Mouse (Mus musculus) liver, adult (tissue): ENCODE measurements around the gene Oxct1.

Experiments used
- GATA4 ChIP-seq: IDR thresholded peaks from 2 replicates; pipeline ENCODE4 v1.6.1; 2014; ENCODE audit warnings: mild to moderate bottlenecking, low read length; ENCODE audit not compliant: insufficient replicate concordance

Gene Oxct1

DNA sequence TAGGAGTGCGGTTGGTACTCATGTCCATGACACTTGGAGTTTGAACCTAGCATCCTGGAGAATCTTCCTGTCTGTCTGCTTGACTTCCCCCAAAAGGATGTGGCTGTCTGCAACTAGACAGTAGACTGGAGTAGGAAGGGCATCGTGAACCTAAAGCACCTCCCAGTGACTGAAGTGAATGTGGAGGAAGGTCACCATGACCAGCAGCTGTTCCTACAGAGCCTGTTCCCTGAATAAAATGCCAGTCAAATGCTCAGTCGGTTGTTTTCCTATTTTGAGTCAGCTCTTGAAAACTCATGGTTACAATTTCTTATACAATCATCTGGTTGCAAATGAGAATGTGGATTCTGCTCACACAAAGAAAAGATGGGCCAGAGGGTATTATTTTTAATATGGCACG, 51.8 kb downstream of the Oxct1 start:
- no peak for TF ChIP-seq GATA4

DNA sequence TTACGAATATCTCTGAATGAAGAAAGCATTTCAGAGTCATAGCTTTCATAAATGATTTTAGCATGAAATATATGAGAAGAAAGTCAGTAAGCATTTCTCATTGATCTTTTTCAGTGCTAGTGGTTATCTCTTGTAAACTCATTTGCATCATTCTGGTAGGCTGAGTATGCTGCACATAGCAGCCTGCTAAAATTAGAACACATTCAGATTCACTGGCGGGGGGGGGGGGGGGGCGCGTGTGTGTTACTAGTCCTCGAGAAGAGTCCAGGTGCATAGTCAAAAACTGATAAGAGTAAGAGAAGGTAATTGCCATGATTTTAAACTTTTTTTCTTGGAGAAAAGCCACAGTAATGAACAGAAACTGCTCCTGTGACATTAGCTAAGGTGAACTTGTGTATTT, 52.6 kb downstream of the Oxct1 start:
- no peak for TF ChIP-seq GATA4

DNA sequence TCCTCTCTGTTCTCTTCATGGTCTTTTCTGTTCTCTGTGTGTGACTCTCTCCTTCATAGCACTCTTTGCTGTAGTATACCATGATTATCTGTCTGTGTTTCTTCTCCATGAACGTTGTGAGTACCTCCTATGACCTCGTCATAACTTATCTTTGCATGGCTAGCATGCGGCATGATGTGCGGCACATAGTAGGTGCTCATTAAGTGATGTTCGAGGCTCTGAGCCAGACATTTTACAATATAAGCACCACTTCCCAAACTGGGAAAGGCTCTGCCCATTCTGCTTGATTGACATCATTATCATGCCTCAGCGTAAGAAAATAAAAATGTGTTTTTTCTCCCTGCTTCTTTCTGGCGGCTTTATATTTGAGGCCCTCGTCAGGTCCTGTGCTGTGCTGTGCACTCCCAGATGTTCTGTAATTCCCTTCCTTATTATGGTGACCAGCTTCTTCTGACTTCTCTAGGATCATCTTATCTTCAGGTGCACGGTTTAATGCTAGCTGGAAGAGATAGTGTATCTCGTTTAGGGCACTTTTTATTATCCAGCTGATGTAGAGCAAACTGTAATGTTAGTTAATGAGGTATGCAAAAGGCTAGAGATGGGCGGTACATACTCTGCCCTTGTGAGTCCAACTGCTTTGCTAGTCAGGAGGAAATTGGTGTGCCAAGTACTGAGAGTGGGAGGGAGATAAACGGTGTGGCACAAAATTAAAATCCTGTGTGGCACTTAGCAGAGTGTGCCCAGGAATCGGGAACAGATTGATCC, 53.4 kb downstream of the Oxct1 start:
- TF ChIP-seq GATA4, result no peak

DNA sequence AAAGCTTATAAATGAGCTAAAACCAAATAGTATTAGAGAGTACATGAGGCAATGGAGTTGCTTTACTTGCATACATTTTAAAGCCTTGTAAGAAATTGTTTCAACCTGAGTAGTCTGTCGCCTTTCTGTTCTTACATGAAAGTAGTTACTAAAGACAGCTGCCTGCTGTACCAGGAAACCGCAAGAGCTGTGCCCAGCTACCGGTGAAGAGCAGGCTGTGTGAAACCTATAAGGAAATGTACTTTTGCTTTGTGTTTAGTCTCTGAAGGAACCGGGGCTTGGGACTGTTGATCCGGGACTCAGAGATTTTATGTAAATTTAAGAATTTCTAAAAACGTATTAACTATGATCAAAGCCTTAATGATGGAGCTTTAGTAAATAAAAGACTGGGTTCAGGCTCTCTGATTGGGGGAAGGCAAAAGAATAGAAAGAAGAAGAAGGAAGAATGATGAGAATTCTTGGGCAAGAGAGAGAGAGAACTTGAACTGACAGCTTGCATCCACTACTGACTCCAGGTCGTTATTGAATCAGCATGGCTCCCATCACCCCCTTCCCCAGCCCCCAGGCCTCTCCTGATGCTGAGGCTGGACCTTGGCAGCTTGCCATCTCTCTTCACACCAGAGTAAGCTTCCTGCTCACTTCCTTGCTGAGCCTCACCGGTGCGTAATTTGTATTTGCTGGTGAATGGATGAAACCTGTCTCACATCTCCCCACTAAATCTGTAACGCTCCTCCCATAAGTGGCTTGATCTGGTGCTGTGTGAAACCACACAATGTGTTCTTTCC, 59.6 kb downstream of the Oxct1 start:
- no peak for TF ChIP-seq GATA4

DNA sequence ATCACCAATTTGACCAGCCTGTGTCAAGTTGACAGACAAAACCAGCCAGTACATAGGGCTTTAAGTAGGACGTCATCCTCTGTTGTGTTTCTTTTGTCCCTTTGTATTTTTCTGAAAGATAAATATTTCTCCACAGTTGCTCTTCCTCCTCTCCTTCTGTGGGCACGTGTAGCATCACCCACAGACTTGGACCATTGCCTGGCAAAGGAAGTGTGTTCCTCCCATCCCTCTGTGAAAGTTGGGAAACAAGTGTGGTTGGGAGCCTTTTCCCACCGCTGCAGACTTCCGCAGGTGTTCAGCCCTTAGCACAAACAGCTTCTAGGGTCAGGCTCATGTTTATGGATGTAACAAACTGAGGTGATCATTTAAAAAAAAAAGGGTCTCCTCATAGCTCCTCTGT, 61.3 kb downstream of the Oxct1 start:
- TF ChIP-seq GATA4, result no peak

DNA sequence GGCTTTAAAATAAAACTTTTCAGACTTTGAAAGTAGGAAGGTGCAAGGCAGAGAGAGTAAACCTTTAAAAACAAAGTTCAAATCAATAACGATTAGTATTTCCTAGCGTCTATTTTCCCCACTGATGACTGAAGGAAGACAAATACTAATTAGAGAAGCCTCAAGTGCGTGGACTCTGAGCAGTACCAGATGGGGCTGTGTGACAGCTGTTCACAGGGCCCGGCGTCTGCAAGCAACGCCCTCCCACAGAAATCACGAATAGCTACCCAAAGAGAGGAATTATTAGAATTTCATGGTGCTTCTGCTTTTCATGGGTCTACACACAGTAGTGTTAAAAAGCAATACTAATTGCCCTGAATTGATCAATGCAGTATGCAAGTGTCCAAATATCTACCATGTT, 61.7 kb downstream of the Oxct1 start:
- no peak for TF ChIP-seq GATA4

DNA sequence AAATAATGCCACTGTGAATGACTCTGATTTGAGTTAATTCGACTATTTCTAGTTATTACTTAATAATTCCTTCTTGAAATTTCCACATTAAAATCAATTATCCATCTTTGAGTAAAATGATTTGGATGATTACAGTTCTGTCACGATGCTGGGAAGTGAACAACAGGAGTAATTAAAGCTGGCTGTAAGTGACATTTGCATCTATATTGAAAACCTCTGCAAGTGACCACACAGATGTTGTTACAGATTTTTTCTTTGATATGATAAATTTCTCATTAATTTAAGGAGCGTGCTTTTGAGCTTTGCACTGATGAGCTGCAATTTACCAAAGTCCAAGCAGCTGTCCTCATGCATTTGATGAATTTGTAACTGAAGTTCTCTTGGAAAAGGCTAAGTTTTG, 64.4 kb downstream of the Oxct1 start:
- TF ChIP-seq GATA4, result no peak

DNA sequence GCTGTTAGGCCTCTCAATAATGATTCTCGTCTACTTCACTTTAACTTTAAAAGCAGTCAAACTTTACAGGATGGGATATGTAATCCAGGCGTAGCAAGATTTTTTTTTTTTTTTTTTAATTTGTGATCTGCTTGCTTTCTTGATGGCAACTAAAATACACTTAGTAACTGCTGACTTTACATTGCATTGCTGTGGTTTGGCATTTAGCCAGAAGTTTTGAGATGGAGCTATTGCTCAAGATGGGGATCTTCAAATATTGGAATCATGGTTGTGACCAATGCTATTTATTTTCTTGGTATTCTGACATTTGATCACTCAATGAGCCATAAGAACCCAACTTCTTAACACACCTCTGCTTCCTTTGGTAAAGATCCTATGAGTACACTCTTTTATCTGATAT, 66.4 kb downstream of the Oxct1 start:
- no peak for TF ChIP-seq GATA4

DNA sequence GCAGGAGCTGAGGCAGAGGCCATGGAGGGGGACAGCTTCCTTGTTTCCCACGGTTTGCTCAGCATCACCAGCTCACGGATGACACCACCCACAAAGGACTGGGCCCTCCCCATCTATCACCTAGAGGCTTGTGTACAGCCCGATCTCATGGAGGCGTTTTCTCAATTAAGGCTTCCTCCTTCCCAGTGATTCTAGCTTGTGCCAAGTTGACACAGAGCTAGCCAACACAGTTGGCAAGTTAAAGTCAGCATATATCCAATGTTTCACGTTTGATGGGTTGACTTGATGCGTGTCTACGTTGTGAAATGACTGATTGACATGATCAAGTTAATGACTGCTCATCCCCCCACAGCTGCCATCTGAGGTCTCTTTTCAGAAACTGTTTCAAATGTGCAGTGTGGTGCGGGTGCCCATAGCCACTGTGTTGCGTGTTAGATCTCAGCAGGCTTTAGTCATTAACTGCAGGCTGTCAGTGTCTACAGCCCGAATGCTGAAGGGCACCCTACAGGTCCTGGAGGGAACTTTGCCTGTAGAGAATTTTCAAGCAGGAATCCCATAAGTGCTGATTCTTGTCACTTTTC, 74.2 kb downstream of the Oxct1 start:
- TF ChIP-seq GATA4, result no peak

DNA sequence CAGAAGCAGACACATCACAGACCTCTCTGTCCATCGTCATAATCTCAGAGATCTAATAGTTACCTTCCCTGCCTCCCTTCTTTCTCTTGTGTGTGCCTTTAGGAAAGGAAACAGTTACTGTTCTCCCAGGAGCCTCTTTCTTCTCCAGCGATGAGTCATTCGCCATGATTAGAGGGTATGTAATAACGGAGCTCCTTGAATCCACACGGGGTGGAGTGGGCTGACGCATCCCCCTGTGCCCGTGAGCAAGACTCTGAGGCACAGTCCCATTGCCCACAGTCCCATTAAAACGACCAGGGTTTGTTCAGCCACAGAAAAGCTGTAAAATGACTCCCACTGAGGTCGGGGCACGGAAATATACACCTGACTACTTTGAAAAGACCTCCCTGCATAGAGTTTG, 74.8 kb downstream of the Oxct1 start:
- TF ChIP-seq GATA4, result no peak

DNA sequence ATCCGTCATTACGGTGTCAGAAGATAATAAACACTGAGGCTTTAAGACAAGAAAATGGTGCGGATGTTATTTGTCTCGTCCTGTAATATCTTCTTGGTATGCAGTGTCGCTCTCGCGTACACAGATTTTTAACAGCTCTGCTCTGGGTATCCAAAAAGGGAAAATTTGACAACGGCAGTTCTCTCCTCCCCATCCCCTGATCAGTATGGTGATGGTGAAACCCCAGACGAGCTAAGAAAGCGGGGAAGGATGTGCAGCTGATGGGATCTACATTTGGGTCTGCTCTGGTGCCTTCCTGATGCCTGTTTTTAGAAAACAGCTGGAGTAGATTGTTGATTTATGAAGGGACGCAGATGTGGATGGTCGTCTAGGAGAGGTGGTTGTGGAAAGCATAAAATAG, 78.1 kb downstream of the Oxct1 start:
- no peak for TF ChIP-seq GATA4

DNA sequence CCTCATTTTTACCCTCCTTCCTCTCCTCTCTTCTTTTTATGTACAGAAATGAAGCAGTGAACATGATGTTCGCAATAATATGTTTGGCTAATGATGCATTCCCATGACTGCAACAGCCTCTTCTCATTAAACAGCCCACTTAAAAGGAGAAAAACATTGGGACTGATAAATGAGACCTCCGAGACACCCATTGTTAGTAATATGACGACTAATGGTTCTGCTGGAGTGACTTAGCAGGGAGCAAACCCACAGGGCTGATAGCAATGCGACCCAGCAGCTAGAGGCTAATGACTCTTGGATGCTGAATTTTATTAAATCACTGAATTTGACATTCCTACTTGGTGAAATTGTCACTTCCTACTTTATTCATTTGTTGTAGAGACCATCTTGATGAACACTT, 79.3 kb downstream of the Oxct1 start:
- TF ChIP-seq GATA4, result no peak

DNA sequence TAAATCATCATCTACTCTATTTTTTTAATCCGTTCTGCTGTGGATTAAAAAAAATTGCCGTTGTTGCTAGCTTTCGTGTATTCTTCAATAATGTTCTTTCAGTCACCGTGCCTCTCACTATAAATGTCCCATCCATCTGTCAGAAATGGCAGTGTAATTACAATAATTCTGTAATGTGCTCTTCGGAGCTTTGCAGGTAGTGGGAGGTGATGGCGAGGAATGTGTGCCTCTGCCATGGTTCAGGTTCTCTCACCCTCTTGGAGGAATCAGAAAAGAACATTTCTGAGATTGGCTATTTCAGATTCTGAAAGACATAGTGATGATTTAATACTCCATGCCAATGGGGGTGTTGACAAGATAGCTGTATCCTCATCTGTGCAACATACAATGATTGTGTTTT, 93.8 kb downstream of the Oxct1 start:
- TF ChIP-seq GATA4, result no peak

DNA sequence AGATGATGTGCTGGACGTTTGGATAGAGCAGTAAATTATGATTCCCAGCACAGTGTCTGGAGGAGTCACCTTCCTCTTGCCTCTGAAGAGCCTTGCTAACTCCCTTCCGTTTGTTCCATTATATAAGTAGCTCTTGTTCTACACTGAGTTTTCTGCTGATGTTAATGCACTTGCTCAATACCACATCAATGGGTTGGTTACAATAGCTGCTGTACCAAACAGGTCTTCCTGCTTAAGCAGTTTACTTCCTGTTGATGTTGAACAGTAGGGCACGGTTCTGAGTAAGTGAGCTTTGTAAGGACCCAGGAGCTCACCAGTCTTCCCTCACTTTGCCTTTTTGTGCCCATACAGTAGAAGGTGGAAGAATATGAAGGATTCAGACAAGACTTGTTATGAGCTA, 98.5 kb downstream of the Oxct1 start:
- TF ChIP-seq GATA4, result no peak

DNA sequence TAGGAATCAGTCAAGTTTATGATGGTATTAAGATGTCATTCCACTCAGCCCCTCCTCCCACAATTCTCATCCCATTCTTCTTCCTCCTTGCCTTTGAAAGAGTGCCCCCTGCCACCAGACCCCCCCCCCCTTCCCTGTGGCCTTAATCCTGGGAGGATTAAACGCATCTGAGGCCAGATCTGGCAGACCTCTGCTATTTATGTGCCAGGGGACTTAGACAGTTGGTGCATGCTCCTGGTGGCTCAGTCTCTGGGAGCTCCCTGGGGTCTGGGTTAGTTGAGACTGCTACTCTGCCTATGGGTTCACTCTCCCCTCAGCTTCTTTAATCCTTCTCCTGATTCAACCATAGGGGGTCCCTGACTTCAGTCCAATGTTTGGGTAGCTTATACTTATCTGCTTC, 112.3 kb downstream of the Oxct1 start:
- TF ChIP-seq GATA4, result no peak

DNA sequence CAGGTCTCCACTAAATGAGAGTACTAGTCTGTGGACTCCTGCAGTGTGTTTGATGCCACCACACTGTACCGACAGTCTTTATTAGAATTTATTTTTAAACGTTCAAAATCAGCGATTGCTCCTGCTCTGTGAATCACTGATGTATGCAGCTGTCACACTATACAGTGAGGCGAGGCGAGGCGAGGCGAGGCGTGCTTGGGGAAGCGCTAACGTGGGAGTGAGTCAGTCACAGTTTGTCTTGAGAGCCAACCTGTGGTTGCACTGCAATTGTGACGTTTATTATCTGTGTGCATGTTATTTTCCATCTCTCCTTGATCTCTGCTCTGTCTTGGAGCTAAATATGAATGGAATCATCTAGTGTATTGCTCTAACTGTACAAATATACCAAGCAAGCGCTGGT, 113.3 kb downstream of the Oxct1 start:
- TF ChIP-seq GATA4, result no peak
